Mouse (Mus musculus): ENCODE measurements around the gene Tprgl. TPM values are rescaled to one million over a fixed set of nuclear protein-coding genes. Genes with fewer than 3 reads are reported as not detected.

The Tprgl gene
- total RNA-seq (2023; ENCODE audit: inconsistent age) = 113 to 127 TPM (median 116 TPM) in 4 replicates

DNA sequence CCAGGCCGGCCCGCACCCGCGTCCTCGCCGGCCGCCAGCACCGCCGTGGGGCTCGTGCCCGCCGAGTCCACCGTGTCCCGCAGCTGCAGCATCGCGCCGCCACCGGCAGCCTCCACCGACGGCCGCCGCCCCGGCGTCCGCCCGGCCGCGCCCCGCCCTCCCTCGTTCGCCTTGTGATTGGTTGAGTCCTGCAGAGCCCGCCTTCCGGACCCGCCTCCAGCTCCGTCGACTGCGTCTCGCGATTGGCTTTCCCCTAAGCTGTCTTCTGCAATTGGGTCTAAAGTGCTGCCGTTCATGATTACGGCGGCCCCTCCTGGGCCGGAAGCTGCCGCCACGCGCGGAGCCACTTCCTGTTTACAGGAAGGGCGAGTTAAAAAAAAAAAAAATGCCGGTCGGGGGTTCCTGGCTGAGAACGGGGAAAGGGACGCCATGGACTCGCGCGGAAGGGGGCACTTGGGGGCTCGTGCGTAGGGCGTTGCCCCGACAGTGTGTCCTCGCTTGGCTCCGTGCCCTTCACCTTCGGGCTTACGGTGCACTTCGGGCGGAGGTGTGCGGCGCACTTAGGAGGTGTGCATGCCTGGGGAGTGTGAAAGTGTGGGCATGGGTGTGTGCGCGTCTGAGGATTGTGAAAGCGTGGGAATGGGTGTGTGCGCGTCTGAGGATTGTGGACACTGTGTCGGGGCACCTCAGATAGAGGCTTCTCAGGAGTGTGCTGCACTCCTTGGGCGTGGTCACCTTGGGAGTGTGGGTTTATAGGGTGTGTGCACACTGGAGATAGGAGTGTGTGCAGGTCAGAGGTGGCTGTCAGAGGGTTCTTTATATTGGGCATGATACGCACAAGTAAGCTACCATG is at the start of gene Tprgl:
TSS of gene Tprgl (minus strand) at position 129 of the 853 bp plus-strand sequence.

GRCm38 (mm10) chr4:154170506-154171150 is 10.2 kb upstream of the Tprgl start, which contains the start of gene Megf6:
Megf6 (plus strand) TSS chr4:154170730.

DNA sequence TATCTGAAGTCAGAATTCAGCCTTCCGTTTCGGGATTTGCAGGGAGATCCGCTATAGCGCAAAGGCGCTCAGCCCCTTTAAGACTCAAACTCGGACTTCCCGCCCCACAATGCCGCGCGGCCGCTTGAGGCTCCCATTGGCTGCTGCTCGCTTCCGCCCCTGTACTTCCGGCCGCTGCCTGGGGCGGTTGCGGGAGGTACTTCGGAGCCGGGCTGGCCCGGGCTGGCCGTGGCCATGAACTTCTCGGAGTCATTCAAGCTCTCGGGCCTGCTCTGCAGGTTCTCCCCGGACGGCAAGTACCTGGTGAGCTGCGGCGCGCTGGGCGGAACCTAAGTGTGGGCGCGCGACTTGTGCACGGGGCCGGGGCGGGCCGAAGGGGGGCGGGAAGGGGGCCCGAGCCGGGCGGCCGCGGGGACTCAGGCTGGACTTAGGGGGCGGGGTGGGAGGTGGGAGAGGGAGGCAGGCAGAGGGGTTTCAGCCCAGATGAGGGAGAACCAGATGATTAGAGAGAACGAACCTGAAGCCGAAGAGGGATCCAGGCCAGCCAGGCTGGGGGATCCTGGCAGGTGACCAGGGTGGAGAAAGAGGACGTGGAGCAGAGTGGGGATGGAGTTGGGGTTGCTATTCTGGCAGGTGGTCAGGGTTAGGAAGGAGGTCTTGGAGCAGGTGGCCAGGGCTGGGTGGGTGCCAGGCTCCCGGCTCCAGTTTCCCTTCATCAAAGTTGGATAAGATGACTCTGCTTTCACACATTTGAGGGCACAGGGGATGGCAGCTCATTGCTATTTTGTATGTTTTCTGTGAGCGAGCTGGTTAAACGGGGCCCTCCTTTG is 18.0 kb downstream of the Tprgl start, which contains the start of gene Wrap73:
TSS of gene Wrap73 (plus strand) at position 162 of the 830 bp plus-strand sequence.

GRCm38 (mm10) chr4:154140182-154140212 is 20.5 kb downstream of the Tprgl start, which contains the start of gene Trp73:
Trp73 (minus strand) TSS chr4:154140208.

Other genes starting within 250 kb of the Tprgl start
- gene A430005L14Rik, start 203.4 kb downstream of the Tprgl start, total RNA-seq (2023; ENCODE audit: inconsistent age) = 14.5 to 24.7 TPM (median 21.5 TPM) in 4 replicates
- gene Dffb, start 185.5 kb downstream of the Tprgl start, total RNA-seq (2023; ENCODE audit: inconsistent age) = 21.7 to 25.0 TPM (median 21.8 TPM) in 4 replicates
- gene Cep104, start 185.5 kb downstream of the Tprgl start, total RNA-seq (2023; ENCODE audit: inconsistent age) = 21.9 to 31.0 TPM (median 22.8 TPM) in 4 replicates
- 67.0 to 79.5 TPM (median 75.2 TPM) in 4 replicates for gene Lrrc47, start 148.9 kb downstream of the Tprgl start, total RNA-seq (2023; ENCODE audit: inconsistent age)
- gene Smim1, start 134.4 kb downstream of the Tprgl start, total RNA-seq (2023; ENCODE audit: inconsistent age) = not detected in 4 replicates
- gene Ccdc27, start 118.0 kb downstream of the Tprgl start, total RNA-seq (2023; ENCODE audit: inconsistent age) = not detected in 4 replicates
- gene Trp73, start 20.5 kb downstream of the Tprgl start, total RNA-seq (2023; ENCODE audit: inconsistent age) = not detected in 4 replicates
- 14.8 to 25.0 TPM (median 18.3 TPM) in 4 replicates for gene Wrap73, start 18.3 kb downstream of the Tprgl start, total RNA-seq (2023; ENCODE audit: inconsistent age)
- gene Megf6, start 10.1 kb upstream of the Tprgl start, total RNA-seq (2023; ENCODE audit: inconsistent age) = not detected in 4 replicates
- not detected in 4 replicates for gene Arhgef16, start 141.0 kb upstream of the Tprgl start, total RNA-seq (2023; ENCODE audit: inconsistent age)
- not detected in 4 replicates for gene B230104I21Rik, start 175.5 kb upstream of the Tprgl start, total RNA-seq (2023; ENCODE audit: inconsistent age)

Data from B cell, adult (primary cell).